ENCODE assay signal across 17 mouse cellular contexts in the genomic region with DNA sequence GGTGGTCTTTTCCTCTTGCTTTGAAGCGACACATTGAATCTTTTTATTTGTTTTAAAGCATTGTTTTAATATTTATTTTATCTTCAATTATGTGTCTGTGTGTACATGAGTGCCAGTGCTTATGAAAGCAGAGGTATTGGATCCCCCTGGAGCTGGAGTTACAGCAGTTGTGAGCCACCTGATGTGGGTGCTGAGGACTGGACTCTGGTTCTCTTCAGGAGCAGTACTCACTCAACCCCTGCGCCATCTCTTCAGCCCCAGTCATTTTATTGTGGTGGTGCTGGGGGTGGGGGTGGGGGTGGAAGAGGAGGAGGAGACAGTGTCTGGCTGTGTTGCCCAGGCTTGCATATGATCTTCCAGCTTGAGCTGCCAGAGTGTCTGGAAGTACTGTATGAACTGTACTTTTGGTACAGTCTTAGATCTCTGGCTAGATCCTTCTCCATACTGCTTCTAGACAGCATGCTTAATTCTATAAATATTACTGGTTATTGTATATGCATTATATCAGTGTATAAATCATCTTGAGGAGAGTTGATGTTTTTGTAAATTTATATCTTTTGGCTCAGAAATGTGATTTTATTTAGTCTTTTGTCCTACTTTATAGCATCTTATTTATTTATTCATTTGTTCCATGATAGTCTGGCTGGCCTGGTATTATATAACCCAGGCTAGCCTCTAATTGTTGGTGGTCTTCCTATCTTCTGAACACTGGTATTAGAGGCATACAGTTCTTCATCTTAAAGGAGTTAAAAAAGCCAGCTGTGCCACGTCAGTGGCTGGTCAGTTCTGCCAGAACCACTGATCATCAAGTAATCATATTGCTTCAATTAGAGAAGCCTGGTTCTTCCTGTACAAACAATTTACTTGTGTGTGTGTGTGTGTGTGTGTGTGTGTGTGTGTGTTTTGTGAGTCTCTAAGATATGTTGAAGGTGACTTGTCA. TPM values are rescaled to one million over a fixed set of nuclear protein-coding genes. Genes with fewer than 3 reads are reported as not detected.
DNase-seq lines count a peak whose midpoint lies in the region; ATAC-seq and TF ChIP-seq lines count a peak whose summit lies in the region.
"Had no signal": no experiment of that assay in that cellular context is flagged by ENCODE, and none has a peak within 500 bp of the region (broad histone marks: within the 10 kb centered on the region; RNA-seq: fewer than 3 reads in every experiment).

No protein-coding gene starts in this region.

- no peaks in the 10 kb centered on the region for H3K9me3 ChIP-seq in lung, embryonic 14.5 days (ENCODE audit: low read depth, low read length)
- no peaks in the 10 kb centered on the region for H3K9me3 ChIP-seq in neural tube, embryonic 14.5 days (ENCODE audit: control insufficient read depth, low read length)
- H3K9me3 ChIP-seq: limb, embryonic 15.5 days had no signal

- no peak for TF ChIP-seq CTCF in lung, embryonic 14.5 days (IDR thresholded peaks at IDR 0.05; ENCODE audit: low read depth)

- peaks cover 30% of the 10 kb centered on the region for H3K4me1 ChIP-seq in lung, embryonic 14.5 days (ENCODE audit: insufficient read depth)
- H3K4me1 ChIP-seq in neural tube, embryonic 14.5 days (ENCODE audit: control insufficient read depth, insufficient read depth, low read length), result peaks cover 10% of the 10 kb centered on the region

- H3K4me2 ChIP-seq in lung, embryonic 14.5 days, result no peak overlapping the region
- H3K4me2 ChIP-seq in neural tube, embryonic 14.5 days (ENCODE audit: low read depth, low read length), result no peak overlapping the region
- H3K4me2 ChIP-seq: hindbrain, embryonic 14.5 days; limb, embryonic 15.5 days had no signal

- no peak overlapping the region for H3K4me3 ChIP-seq in lung, embryonic 14.5 days (ENCODE audit: low read depth, low read length)
- no peak overlapping the region for H3K4me3 ChIP-seq in neural tube, embryonic 14.5 days (ENCODE audit: low read depth, low read length)
- H3K4me3 ChIP-seq: limb, embryonic 15.5 days had no signal

- no peaks in the 10 kb centered on the region for H3K36me3 ChIP-seq in lung, embryonic 14.5 days (ENCODE audit: insufficient read depth)
- no peaks in the 10 kb centered on the region for H3K36me3 ChIP-seq in neural tube, embryonic 14.5 days (ENCODE audit: control insufficient read depth, insufficient read depth, low read length)
- H3K36me3 ChIP-seq: limb, embryonic 15.5 days had no signal

- no peaks in the 10 kb centered on the region for H3K27me3 ChIP-seq in lung, embryonic 14.5 days (ENCODE audit: insufficient read depth, low read length)
- H3K27me3 ChIP-seq in neural tube, embryonic 14.5 days (ENCODE audit: control insufficient read depth, insufficient read depth, low read length), result no peaks in the 10 kb centered on the region
- H3K27me3 ChIP-seq: limb, embryonic 15.5 days had no signal

- DNase-seq in heart, adult 11 months, result peak; percentile 74
- DNase-seq in heart, adult 8-10 months (ENCODE audit: low spot score), result no peak
- peak; percentile 77 for DNase-seq in lung, embryonic 14.5 days
- DNase-seq in lung, postnatal 36 days, result no peak
- DNase-seq in neural tube, embryonic 10.5 days (ENCODE audit: extremely low spot score, low spot score), result no peak
- no peak for DNase-seq in cerebellum, postnatal 14 days
- no peak for DNase-seq in cerebellum, postnatal 36 days
- DNase-seq: adrenal gland, postnatal 14 days; cerebellum, adult 11-12 months; gastrocnemius, postnatal 10 days; heart, postnatal 10 days; kidney, adult 8-10 months; right cerebral cortex, adult 18-20 months had no signal

- peak; percentile 89 for ATAC-seq in lung, embryonic 14.5 days (ENCODE audit: insufficient read depth)
- peak; percentile 32; the same call in 1 of the 2 replicates for ATAC-seq in neural tube, embryonic 14.5 days (ENCODE audit: low read depth)
- ATAC-seq: activated CD4-positive, CD25-positive, alpha-beta regulatory T cell, adult 4 months had no signal

- WGBS in lung, embryonic 14.5 days, result 40% methylated on average over 3 of the region's 3 CpGs
- WGBS in neural tube, embryonic 14.5 days, result 69% methylated on average over 3 of the region's 3 CpGs

- H3K27ac ChIP-seq in lung, embryonic 14.5 days (ENCODE audit: low read depth), result peak overlapping the region; percentile 63; the same call in 1 of the 2 replicates
- no peak overlapping the region for H3K27ac ChIP-seq in neural tube, embryonic 14.5 days (ENCODE audit: low read depth, low read length)
- H3K27ac ChIP-seq: limb, embryonic 15.5 days had no signal

- no peak overlapping the region for H3K9ac ChIP-seq in lung, embryonic 14.5 days
- no peak overlapping the region for H3K9ac ChIP-seq in neural tube, embryonic 14.5 days (replicated peaks; ENCODE audit: low read depth, low read length)
- H3K9ac ChIP-seq: hindbrain, embryonic 14.5 days; limb, embryonic 15.5 days had no signal

RNA-seq across cellular contexts. Expression of gene Pik3ca, which starts 18.2 kb away (rescaled TPM):
- 10 to 100 TPM; 42.2 to 50.1 (median 45.1) TPM for total RNA-seq in heart, adult 8-10 months (2022)
- polyA plus RNA-seq in lung, embryonic 14.5 days (2014; fragmentation: Nextera tagmentation; extraction: Ambion mirVana), result 17.3 and 17.6 TPM in 2 replicates
- 26.0 and 26.7 TPM in 2 replicates for polyA plus RNA-seq in neural tube, embryonic 14.5 days (2014; fragmentation: Nextera tagmentation; extraction: Ambion mirVana)

RNA-seq across cellular contexts. Expression of gene Zmat3, which starts 49.8 kb away (rescaled TPM):
- 1 to 10 TPM; 5.9 to 8.9 (median 6.6) TPM for total RNA-seq in heart, adult 8-10 months (2022)
- 4.9 and 5.2 TPM in 2 replicates for polyA plus RNA-seq in lung, embryonic 14.5 days (2014; fragmentation: Nextera tagmentation; extraction: Ambion mirVana)
- polyA plus RNA-seq in neural tube, embryonic 14.5 days (2014; fragmentation: Nextera tagmentation; extraction: Ambion mirVana), result 11.2 TPM in 2 replicates

Comparison
In these comparisons a context has a peak if more than half of its experiments do, and no peak if none do; other contexts are left out.
1. DNase-seq: peak in heart, adult 11 months (single experiment) and lung, embryonic 14.5 days (single experiment); none in heart, adult 8-10 months (single experiment), lung, postnatal 36 days (single experiment), neural tube, embryonic 10.5 days (single experiment), cerebellum, postnatal 14 days (0 of 2) and cerebellum, postnatal 36 days (0 of 2).